Mouse (Mus musculus) hindbrain, embryonic 13.5 days (tissue): ENCODE results near the gene Elf1. TPM values are rescaled to one million over a fixed set of nuclear protein-coding genes. Genes with fewer than 3 reads are reported as not detected.

Source experiments
- ATAC-seq: fragments of 200-750 bp; cut with Nextera tagmentation; 2 replicates; pipeline ENCODE4 v1.8.0; 2017; ENCODE audit warnings: moderate TSS enrichment; ENCODE audit not compliant: low FRiP score
- H3K27ac ChIP-seq: fragments of 300-500 bp; sonication (generic); 2 replicates; pipeline ENCODE4 v1.5.1; 2015; ENCODE audit warnings: inconsistent platforms, mild to moderate bottlenecking, moderate library complexity
- H3K27me3 ChIP-seq: fragments of 300-500 bp; sonication (generic); 2 replicates; pipeline ENCODE4 v1.6.1; 2015; ENCODE audit warnings: mild to moderate bottlenecking, inconsistent platforms
- H3K36me3 ChIP-seq: fragments of 300-500 bp; sonication (generic); 2 replicates; pipeline ENCODE4 v1.6.1; 2015; ENCODE audit warnings: mild to moderate bottlenecking, inconsistent platforms
- H3K4me1 ChIP-seq: fragments of 300-500 bp; sonication (generic); replicated peaks from 2 replicates; pipeline ENCODE4 v1.6.1; 2015; ENCODE audit warnings: inconsistent platforms
- H3K4me2 ChIP-seq: fragments of 300-500 bp; sonication (generic); 2 replicates; pipeline ENCODE4 v1.6.1; 2015; ENCODE audit warnings: inconsistent platforms, mild to moderate bottlenecking, moderate library complexity
- H3K4me3 ChIP-seq: fragments of 300-500 bp; sonication (generic); 2 replicates; pipeline ENCODE4 v1.5.1; 2015; ENCODE audit warnings: mild to moderate bottlenecking, inconsistent platforms
- H3K9ac ChIP-seq: fragments of 300-500 bp; sonication (generic); 2 replicates; pipeline ENCODE4 v1.6.1; 2015; ENCODE audit warnings: mild to moderate bottlenecking, inconsistent platforms
- H3K9me3 ChIP-seq: fragments of 300-500 bp; sonication (generic); 2 replicates; pipeline ENCODE4 v1.6.1; 2016; ENCODE audit warnings: inconsistent platforms
- WGBS: fragments of 180-500 bp; shearing (Covaris S2); methylation state at CpG from one replicate; pipeline ENCODE4 v1.1.7; 2015; 5-methylcytosine and 5-hydroxymethylcytosine counted together
- polyA plus RNA-seq: library from polyadenylated mRNA; unstranded; fragments of >200 nt; fragmentation: Nextera tagmentation; extraction: Ambion mirVana; gene quantifications from 2 replicates; pipeline ENCODE4 v1.2.1, GENCODE M21; 2015

The Elf1 gene
- polyA plus RNA-seq, 1 experiment from 2014 or later: 3.8 TPM

GRCm38 (mm10) chr14:79473384-79473783, 7.6 kb upstream of the Elf1 start:
- Histone ChIP-seq H3K27me3 (no peaks in the 10 kb centered on the region), H3K9me3 (no peaks in the 10 kb centered on the region), H3K9ac (no peak overlapping the region), H3K4me3 (no peak overlapping the region), H3K36me3 (peaks cover 76% of the 10 kb centered on the region), H3K27ac (no peak overlapping the region), H3K4me1 (0 out of 2 replicates have a peak, but pooled peaks cover 2% of the 10 kb centered on the region), H3K4me2 (no peak overlapping the region)
- no peak for ATAC-seq
- WGBS: 92% methylated on average over 2 of the region's 2 CpGs

GRCm38 (mm10) chr14:79481339-79482151, 551 bp downstream of the Elf1 start, which contains the start of gene Wbp4:
Gene Wbp4 (minus strand): TSS chr14:79481520.
- Histone ChIP-seq H3K36me3 (peaks cover 9% of the 10 kb centered on the region), H3K9me3 (no peaks in the 10 kb centered on the region), H3K4me3 (peak within 1 kb of the TSS; percentile 89), H3K27me3 (peaks cover 3% of the 10 kb centered on the region; the same call in 1 of the 2 replicates), H3K27ac (peak within 1 kb of the TSS; percentile 100), H3K4me2 (peak within 1 kb of the TSS; percentile 66), H3K4me1 (peaks cover 33% of the 10 kb centered on the region), H3K9ac (peak within 1 kb of the TSS; percentile 97)
- WGBS: under 1% methylated on average over 75 of the region's 86 CpGs
- ATAC-seq: peak; percentile 95

GRCm38 (mm10) chr14:79482251-79482661, 1.3 kb downstream of the Elf1 start:
- peak overlapping the region; percentile 97 for H3K9ac ChIP-seq
- H3K4me2 ChIP-seq: peak overlapping the region; percentile 66
- 1% methylated on average over 11 of the region's 11 CpGs for WGBS
- H3K4me3 ChIP-seq: peak overlapping the region; percentile 89
- H3K9me3 ChIP-seq: no peaks in the 10 kb centered on the region
- ATAC-seq: no peak
- H3K4me1 ChIP-seq: peaks cover 40% of the 10 kb centered on the region
- peak overlapping the region; percentile 100 for H3K27ac ChIP-seq
- peaks cover 5% of the 10 kb centered on the region for H3K36me3 ChIP-seq
- peaks cover 4% of the 10 kb centered on the region; the same call in 1 of the 2 replicates for H3K27me3 ChIP-seq

- Histone ChIP-seq H3K4me3 (peak overlapping the region; percentile 89), H3K9ac (peak overlapping the region; percentile 97), H3K27me3 (peaks cover 4% of the 10 kb centered on the region; the same call in 1 of the 2 replicates), H3K4me1 (peaks cover 46% of the 10 kb centered on the region), H3K9me3 (no peaks in the 10 kb centered on the region), H3K4me2 (peak overlapping the region; percentile 66), H3K36me3 (peaks cover 5% of the 10 kb centered on the region), H3K27ac (peak overlapping the region; percentile 100)
- no peak for ATAC-seq
- 27% methylated on average over 15 of the region's 15 CpGs for WGBS
These were observed 1.9 kb downstream of the Elf1 start for GRCm38 (mm10) chr14:79482747-79483355.

DNA sequence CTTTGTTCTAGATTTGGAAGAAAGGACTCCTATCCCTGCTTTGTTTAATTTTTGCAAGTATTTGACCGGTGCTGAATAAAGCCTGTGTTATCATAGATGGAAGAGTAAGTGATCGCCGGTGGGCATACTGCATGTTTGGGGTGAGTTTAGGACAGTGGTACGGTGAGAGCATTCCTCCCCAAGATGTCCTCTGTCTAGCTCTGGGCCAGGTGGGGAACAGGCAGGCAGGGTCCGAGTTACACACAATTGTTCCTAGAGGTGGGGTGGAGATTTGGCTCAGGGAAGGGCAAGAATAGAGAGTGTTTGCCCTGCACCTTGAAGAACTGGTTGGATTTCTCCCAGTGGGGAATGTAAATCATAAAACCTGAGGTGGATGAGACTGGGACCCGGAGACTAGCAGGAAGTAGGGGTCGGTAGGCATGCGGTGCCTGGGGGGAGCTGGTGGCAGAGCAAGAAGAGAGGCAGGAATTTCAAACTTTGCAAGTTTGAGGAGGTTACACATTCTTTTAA, 2.7 kb downstream of the Elf1 start:
- H3K36me3 ChIP-seq: no peaks in the 10 kb centered on the region
- H3K4me3 ChIP-seq: peak overlapping the region; percentile 89; the same call in 1 of the 2 replicates
- H3K27ac ChIP-seq: no peak overlapping the region
- ATAC-seq: no peak
- peaks cover 43% of the 10 kb centered on the region for H3K4me1 ChIP-seq
- peaks cover 4% of the 10 kb centered on the region; the same call in 1 of the 2 replicates for H3K27me3 ChIP-seq
- peak overlapping the region; percentile 66 for H3K4me2 ChIP-seq
- 84% methylated on average over 8 of the region's 8 CpGs for WGBS
- H3K9me3 ChIP-seq: no peaks in the 10 kb centered on the region
- H3K9ac ChIP-seq: no peak overlapping the region

DNA sequence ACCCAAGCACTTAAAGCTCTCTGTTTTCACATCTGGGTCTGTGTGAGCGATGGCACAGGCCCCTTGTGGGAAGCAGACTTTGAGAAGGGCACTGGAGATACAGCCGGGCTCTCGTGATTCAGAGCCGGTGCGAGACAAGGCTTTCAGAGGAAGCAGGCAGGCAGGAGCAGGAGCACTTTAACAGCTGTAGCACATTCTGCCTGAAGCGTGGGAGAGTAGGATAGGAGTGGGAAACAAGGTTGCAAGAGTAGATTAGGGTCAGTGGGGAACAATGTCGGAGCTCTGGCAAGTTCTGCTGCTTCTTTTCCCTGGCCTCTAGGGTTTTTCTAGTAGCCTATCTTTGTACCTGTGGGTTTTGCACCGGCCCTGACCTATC, 5.6 kb downstream of the Elf1 start:
- H3K36me3 ChIP-seq: no peaks in the 10 kb centered on the region
- H3K4me2 ChIP-seq: peak overlapping the region; percentile 60
- peaks cover 30% of the 10 kb centered on the region for H3K4me1 ChIP-seq
- H3K27me3 ChIP-seq: peaks cover 4% of the 10 kb centered on the region; the same call in 1 of the 2 replicates
- no peak overlapping the region for H3K9ac ChIP-seq
- H3K4me3 ChIP-seq: peak overlapping the region; percentile 41
- WGBS: 35% methylated on average over 8 of the region's 8 CpGs
- H3K27ac ChIP-seq: no peak overlapping the region
- H3K9me3 ChIP-seq: no peaks in the 10 kb centered on the region
- ATAC-seq: no peak

DNA sequence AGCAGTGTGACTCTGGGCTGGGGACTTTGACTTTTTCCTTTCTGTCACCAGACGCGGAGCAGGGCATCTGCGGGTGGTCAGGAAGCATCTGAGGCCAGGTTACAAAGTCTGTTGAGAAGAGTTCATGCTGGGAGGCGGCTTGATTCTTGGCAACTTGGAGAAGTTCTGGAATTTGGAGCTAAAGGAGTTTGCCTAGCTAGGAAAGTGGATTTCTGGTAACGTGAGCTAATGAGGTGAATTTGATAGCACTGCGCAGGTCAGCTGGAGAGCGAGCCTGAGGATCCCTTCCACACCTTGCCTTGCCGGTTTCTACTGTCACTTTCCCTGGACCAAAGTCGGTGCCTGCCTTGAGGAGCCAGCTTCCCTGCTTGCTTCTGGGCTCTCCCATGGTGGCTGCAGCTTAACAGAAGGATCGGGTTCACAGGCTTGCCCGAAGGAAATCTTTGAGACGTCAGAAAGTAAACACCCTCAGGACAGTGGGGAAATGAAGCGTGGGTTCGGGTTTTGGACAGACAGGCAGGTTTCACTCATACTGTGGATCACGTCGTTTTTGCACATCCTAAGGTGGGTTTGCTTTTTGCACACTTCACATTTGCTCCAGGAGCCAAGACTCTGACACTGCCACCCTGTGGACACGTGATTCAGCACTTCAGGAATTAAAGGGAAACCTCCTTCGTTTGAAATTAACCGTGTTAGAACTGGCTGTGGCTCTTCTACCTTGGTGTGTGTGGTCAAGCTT, 6.2 kb downstream of the Elf1 start:
- Histone ChIP-seq H3K4me3 (peak overlapping the region; percentile 41), H3K27ac (no peak overlapping the region), H3K4me1 (peaks cover 30% of the 10 kb centered on the region), H3K27me3 (peaks cover 4% of the 10 kb centered on the region; the same call in 1 of the 2 replicates), H3K36me3 (no peaks in the 10 kb centered on the region), H3K9me3 (no peaks in the 10 kb centered on the region), H3K9ac (peak overlapping the region; percentile 61), H3K4me2 (peak overlapping the region; percentile 60)
- ATAC-seq: peak; percentile 37; the same call in 1 of the 2 replicates
- WGBS: 12% methylated on average over 19 of the region's 19 CpGs

GRCm38 (mm10) chr14:79488531-79488930, 7.5 kb downstream of the Elf1 start:
- Histone ChIP-seq H3K9ac (no peak overlapping the region), H3K4me1 (peaks cover 18% of the 10 kb centered on the region), H3K27ac (no peak overlapping the region), H3K9me3 (no peaks in the 10 kb centered on the region), H3K4me2 (no peak overlapping the region), H3K27me3 (peaks cover 4% of the 10 kb centered on the region; the same call in 1 of the 2 replicates), H3K36me3 (no peaks in the 10 kb centered on the region), H3K4me3 (no peak overlapping the region)
- ATAC-seq: peak; percentile 33; the same call in 1 of the 2 replicates
- 80% methylated on average over 9 of the region's 9 CpGs for WGBS

DNA sequence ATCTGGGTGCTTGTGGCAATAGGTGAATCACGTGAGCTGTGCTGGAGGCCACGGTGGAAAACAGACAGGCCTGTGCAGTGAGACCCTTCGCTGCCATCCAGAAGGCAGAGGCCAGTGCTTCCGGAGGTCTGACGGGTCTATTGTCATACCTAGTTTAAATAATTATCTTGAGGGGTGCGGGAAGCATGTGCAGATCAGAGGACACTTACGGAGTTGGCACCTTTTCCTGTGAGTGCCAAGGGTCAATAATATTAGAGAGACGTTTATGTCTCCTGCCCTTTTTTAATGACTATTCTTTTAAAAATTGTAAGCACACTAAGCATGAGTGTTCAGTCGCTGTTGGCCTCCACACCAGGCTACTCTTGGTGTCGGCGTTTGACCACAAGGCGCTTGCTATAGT, 8.2 kb downstream of the Elf1 start:
- Histone ChIP-seq H3K27ac (no peak overlapping the region), H3K36me3 (no peaks in the 10 kb centered on the region), H3K9me3 (no peaks in the 10 kb centered on the region), H3K27me3 (peaks cover 4% of the 10 kb centered on the region; the same call in 1 of the 2 replicates), H3K4me3 (no peak overlapping the region), H3K4me1 (peaks cover 15% of the 10 kb centered on the region), H3K4me2 (no peak overlapping the region), H3K9ac (no peak overlapping the region)
- no peak for ATAC-seq
- 81% methylated on average over 12 of the region's 12 CpGs for WGBS

- ATAC-seq: no peak
- no peaks in the 10 kb centered on the region for H3K36me3 ChIP-seq
- H3K9ac ChIP-seq: no peak overlapping the region
- whole genome bisulfite sequencing: 81% methylated on average over 3 of the region's 3 CpGs
- H3K4me1 ChIP-seq: peaks cover 15% of the 10 kb centered on the region
- no peaks in the 10 kb centered on the region for H3K9me3 ChIP-seq
- H3K27ac ChIP-seq: no peak overlapping the region
- H3K4me3 ChIP-seq: no peak overlapping the region
- H3K27me3 ChIP-seq: peaks cover 4% of the 10 kb centered on the region; the same call in 1 of the 2 replicates
- H3K4me2 ChIP-seq: no peak overlapping the region
These were observed 9.3 kb downstream of the Elf1 start for GRCm38 (mm10) chr14:79490246-79490645.

DNA sequence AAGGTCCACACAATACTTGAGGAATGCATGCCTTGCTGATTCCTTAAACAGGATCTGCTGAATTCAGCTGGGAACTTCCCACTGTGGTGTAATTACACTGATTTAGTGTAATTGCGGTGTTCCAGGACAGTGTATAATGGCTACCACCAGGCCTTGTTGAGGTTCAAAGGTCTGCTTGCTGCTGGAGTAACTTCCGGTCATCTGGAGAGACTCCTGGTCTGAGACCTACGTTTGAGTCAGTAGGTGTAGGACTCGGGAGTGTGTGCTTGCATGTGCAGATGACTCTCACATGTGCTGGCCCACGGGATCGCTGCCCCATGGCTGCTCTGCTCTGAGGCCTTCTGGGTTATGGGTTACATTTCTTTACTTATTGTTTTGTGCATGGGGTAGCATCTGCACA, 13.4 kb downstream of the Elf1 start:
- H3K4me3 ChIP-seq: no peak overlapping the region
- H3K36me3 ChIP-seq: no peaks in the 10 kb centered on the region
- 92% methylated on average over 6 of the region's 6 CpGs for WGBS
- H3K9ac ChIP-seq: no peak overlapping the region
- no peaks in the 10 kb centered on the region for H3K4me1 ChIP-seq
- H3K27me3 ChIP-seq: no peaks in the 10 kb centered on the region
- no peaks in the 10 kb centered on the region for H3K9me3 ChIP-seq
- no peak overlapping the region for H3K4me2 ChIP-seq
- no peak for ATAC-seq
- H3K27ac ChIP-seq: no peak overlapping the region

DNA sequence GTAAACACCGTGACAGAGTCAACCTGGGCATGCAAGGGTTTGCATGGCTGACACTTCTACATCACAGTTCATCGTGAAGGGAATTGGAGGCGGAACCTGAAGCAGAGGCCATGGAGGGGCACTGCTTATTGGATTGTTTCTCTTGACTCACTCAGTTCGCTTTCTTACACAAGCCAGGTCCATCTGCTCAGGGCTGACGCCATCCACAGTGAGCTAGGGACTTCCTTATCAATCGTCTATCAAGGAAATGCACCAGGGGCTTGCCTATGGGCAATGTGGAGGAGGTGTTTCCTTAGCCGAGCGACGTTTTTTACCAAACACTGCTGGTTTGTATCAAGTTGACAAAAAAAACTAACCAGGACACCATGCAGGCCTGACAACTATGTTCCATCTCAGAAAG, 18.3 kb downstream of the Elf1 start:
- no peaks in the 10 kb centered on the region for H3K36me3 ChIP-seq

More for the DNA sequence above, 18.3 kb downstream of the Elf1 start:
- no peak overlapping the region for H3K27ac ChIP-seq
- H3K4me1 ChIP-seq: peaks cover 8% of the 10 kb centered on the region; the same call in 1 of the 2 replicates
- H3K9ac ChIP-seq: no peak overlapping the region
- 90% methylated on average over 9 of the region's 9 CpGs for WGBS
- H3K9me3 ChIP-seq: no peaks in the 10 kb centered on the region
- no peaks in the 10 kb centered on the region for H3K27me3 ChIP-seq
- no peak overlapping the region for H3K4me3 ChIP-seq
- H3K4me2 ChIP-seq: no peak overlapping the region
- ATAC-seq: no peak
